Mouse (Mus musculus) spleen, adult 2 months (tissue): ENCODE measurements at regions not wholly inside any gene's neighbourhood (a gene's known extent, or its start where the extent isn't known, plus 50 kb on each side); places are given as distances from the start of the nearest gene placed in this dataset.

Experiments used
- CTCF ChIP-seq: fragments of 200-500 bp; IDR thresholded peaks from 2 replicates; pipeline ENCODE4 v1.5.1; 2011; ENCODE audit warnings: mild to moderate bottlenecking, inconsistent platforms; ENCODE audit not compliant: insufficient read depth, insufficient read length, insufficient replicate concordance; ENCODE audit errors: extremely low read depth
- POLR2A ChIP-seq: fragments of 200-500 bp; IDR thresholded peaks from 2 replicates; pipeline ENCODE4 v1.6.1; 2011; ENCODE audit warnings: low read depth, low read length, inconsistent platforms

GRCm38 (mm10) chr16:66268987-66269386 lies 453.9 kb downstream of the Vgll3 start:
- TF ChIP-seq CTCF (no peak), POLR2A (no peak)
